Mouse (Mus musculus): ENCODE measurements around the gene Ankrd17.
"Not testable (repeated sequence)": the region's sequence is repeated elsewhere in the genome, so short reads cannot be mapped to it uniquely, and the experiment has no call there.

Ankrd17 gene

GRCm38 (mm10) chr5:90338177-90339091, 27.9 kb downstream of the Ankrd17 start:
- no peak for DNase-seq

- DNase-seq, result no peak
These were observed 33.9 kb downstream of the Ankrd17 start for GRCm38 (mm10) chr5:90332478-90332877.

- no peak for DNase-seq
These were observed 35.3 kb downstream of the Ankrd17 start for GRCm38 (mm10) chr5:90331071-90331470.

- DNase-seq, result no peak
These were observed 68.0 kb downstream of the Ankrd17 start for GRCm38 (mm10) chr5:90298396-90298795.

- no peak for DNase-seq
These were observed 76.5 kb downstream of the Ankrd17 start for GRCm38 (mm10) chr5:90289887-90290286.

GRCm38 (mm10) chr5:90286559-90286958, 79.8 kb downstream of the Ankrd17 start:
- peak; percentile 17 for DNase-seq

- DNase-seq, result no peak
These were observed 86.3 kb downstream of the Ankrd17 start for GRCm38 (mm10) chr5:90280061-90280460.

GRCm38 (mm10) chr5:90279418-90279817, 87.0 kb downstream of the Ankrd17 start:
- no peak for DNase-seq

GRCm38 (mm10) chr5:90277443-90277842, 88.9 kb downstream of the Ankrd17 start:
- DNase-seq, result no peak

- no peak for DNase-seq
These were observed 91.6 kb downstream of the Ankrd17 start for GRCm38 (mm10) chr5:90274806-90275205.

GRCm38 (mm10) chr5:90262230-90262629, 104.1 kb downstream of the Ankrd17 start:
- not testable (repeated sequence) for DNase-seq

- no peak for DNase-seq
These were observed 109.4 kb downstream of the Ankrd17 start for GRCm38 (mm10) chr5:90257023-90257422.

GRCm38 (mm10) chr5:90247503-90247902, 118.9 kb downstream of the Ankrd17 start:
- DNase-seq, result no peak

- DNase-seq, result no peak
These were observed 119.4 kb downstream of the Ankrd17 start for GRCm38 (mm10) chr5:90246987-90247386.

- DNase-seq, result no peak
These were observed 119.8 kb downstream of the Ankrd17 start for GRCm38 (mm10) chr5:90246567-90246966.

- DNase-seq, result no peak
These were observed 121.0 kb downstream of the Ankrd17 start for GRCm38 (mm10) chr5:90245416-90245815.

GRCm38 (mm10) chr5:90235217-90235616, 131.2 kb downstream of the Ankrd17 start:
- no peak for DNase-seq

GRCm38 (mm10) chr5:90233305-90233704, 133.1 kb downstream of the Ankrd17 start:
- no peak for DNase-seq

GRCm38 (mm10) chr5:90229760-90230159, 136.6 kb downstream of the Ankrd17 start:
- no peak for DNase-seq

GRCm38 (mm10) chr5:90226696-90227095, 139.7 kb downstream of the Ankrd17 start:
- no peak for DNase-seq

- DNase-seq, result peak; percentile 38
These were observed 141.6 kb downstream of the Ankrd17 start for GRCm38 (mm10) chr5:90224730-90225129.

- peak; percentile 98 for DNase-seq
These were observed 142.6 kb downstream of the Ankrd17 start, which contains the start of gene Cox18 for GRCm38 (mm10) chr5:90223534-90224381. TSS of gene Cox18 (minus strand) at chr5:90224001.

GRCm38 (mm10) chr5:90222937-90223336, 143.4 kb downstream of the Ankrd17 start:
- DNase-seq, result peak; percentile 43

- DNase-seq, result no peak
These were observed 148.6 kb downstream of the Ankrd17 start for GRCm38 (mm10) chr5:90217791-90218190.
